Mouse (Mus musculus): ENCODE data around the gene Rap1gap2. TPM values are rescaled to one million over a fixed set of nuclear protein-coding genes. Genes with fewer than 3 reads are reported as not detected.

The Rap1gap2 gene
- total RNA-seq, 4 experiments from 2014 or later, result 3.7 to 6.6 (median 5.9) TPM

- DNase-seq (ENCODE audit: low spot score in 2 of 2), result no peak
Measured at GRCm38 (mm10) chr11:74414112-74414511, 196.6 kb downstream of the Rap1gap2 start.

- DNase-seq (ENCODE audit: low spot score in 2 of 2), result no peak
Measured at GRCm38 (mm10) chr11:74413449-74413972, 197.2 kb downstream of the Rap1gap2 start.

GRCm38 (mm10) chr11:74412462-74412861 is 198.3 kb downstream of the Rap1gap2 start:
- DNase-seq (ENCODE audit: low spot score in 2 of 2), result no peak

- DNase-seq (ENCODE audit: low spot score in 2 of 2), result no peak
Measured at GRCm38 (mm10) chr11:74411943-74412342, 198.8 kb downstream of the Rap1gap2 start.

- no peak for DNase-seq (ENCODE audit: low spot score in 2 of 2)
Measured at GRCm38 (mm10) chr11:74409757-74410174, 200.9 kb downstream of the Rap1gap2 start.

GRCm38 (mm10) chr11:74409447-74409754 is 201.3 kb downstream of the Rap1gap2 start:
- DNase-seq (ENCODE audit: low spot score in 2 of 2), result no peak

- peak; percentile 77 to 87 for DNase-seq (ENCODE audit: low spot score in 2 of 2)
Measured at GRCm38 (mm10) chr11:74408587-74409446, 201.9 kb downstream of the Rap1gap2 start.

GRCm38 (mm10) chr11:74405201-74405600 is 205.5 kb downstream of the Rap1gap2 start:
- DNase-seq (ENCODE audit: low spot score in 2 of 2), result no peak

- peak; percentile 31 to 53 for DNase-seq (ENCODE audit: low spot score in 2 of 2)
Measured at GRCm38 (mm10) chr11:74404216-74404615, 206.5 kb downstream of the Rap1gap2 start.

- no peak for DNase-seq (ENCODE audit: low spot score in 2 of 2)
Measured at GRCm38 (mm10) chr11:74402126-74402525, 208.6 kb downstream of the Rap1gap2 start.

- no peak for DNase-seq (ENCODE audit: low spot score in 2 of 2)
Measured at GRCm38 (mm10) chr11:74395583-74395982, 215.1 kb downstream of the Rap1gap2 start.

GRCm38 (mm10) chr11:74393489-74393888 is 217.2 kb downstream of the Rap1gap2 start:
- DNase-seq (ENCODE audit: low spot score in 2 of 2), result no peak

- no peak for DNase-seq (ENCODE audit: low spot score in 2 of 2)
Measured at GRCm38 (mm10) chr11:74392903-74393302, 217.8 kb downstream of the Rap1gap2 start.

GRCm38 (mm10) chr11:74391899-74392298 is 218.8 kb downstream of the Rap1gap2 start:
- DNase-seq (ENCODE audit: low spot score in 2 of 2), result no peak

GRCm38 (mm10) chr11:74387203-74387602 is 223.5 kb downstream of the Rap1gap2 start:
- DNase-seq (ENCODE audit: low spot score in 2 of 2), result no peak

GRCm38 (mm10) chr11:74385674-74386073 is 225.0 kb downstream of the Rap1gap2 start:
- DNase-seq (ENCODE audit: low spot score in 2 of 2), result no peak

- no peak for DNase-seq (ENCODE audit: low spot score in 2 of 2)
Measured at GRCm38 (mm10) chr11:74379166-74379873, 231.4 kb downstream of the Rap1gap2 start.

GRCm38 (mm10) chr11:74376847-74377246 is 233.9 kb downstream of the Rap1gap2 start:
- no peak for DNase-seq (ENCODE audit: low spot score in 2 of 2)

- DNase-seq (ENCODE audit: low spot score in 2 of 2), result peak in 1 of 2 experiments; percentile 37
Measured at GRCm38 (mm10) chr11:74371393-74372100, 239.2 kb downstream of the Rap1gap2 start.

- DNase-seq (ENCODE audit: low spot score in 2 of 2), result no peak
Measured at GRCm38 (mm10) chr11:74361769-74362168, 248.9 kb downstream of the Rap1gap2 start, which contains the start of gene Olfr412. TSS of gene Olfr412 (plus strand) at chr11:74362069.

- no peak for DNase-seq (ENCODE audit: low spot score in 2 of 2)
Measured at GRCm38 (mm10) chr11:74352550-74352949, 258.2 kb downstream of the Rap1gap2 start, which contains the start of gene Olfr411. TSS of gene Olfr411 (minus strand) at chr11:74352650.
